Mouse (Mus musculus) cerebellum, adult 2 months (tissue): ENCODE data around the gene Uhmk1.

ENCODE experiments used
- CTCF ChIP-seq: fragments of 200-500 bp; IDR thresholded peaks from 2 replicates; pipeline ENCODE4 v1.5.1; 2011; ENCODE audit warnings: low read depth, mild to moderate bottlenecking, control low read depth, low read length, moderate library complexity, borderline replicate concordance; ENCODE audit not compliant: insufficient read depth
- POLR2A ChIP-seq: fragments of 200-500 bp; IDR thresholded peaks from 2 replicates; pipeline ENCODE4 v1.6.1; 2011; ENCODE audit warnings: low read length, control low read depth, borderline replicate concordance; ENCODE audit not compliant: insufficient read depth

GRCm38 (mm10) chr1:170176661-170177239, 38.4 kb downstream of the Uhmk1 start:
- TF ChIP-seq POLR2A (no peak), CTCF (no peak)
